Mouse (Mus musculus) retina, embryonic 14.5 days (tissue): ENCODE data around the gene Lage3.
"Not testable (repeated sequence)": the region's sequence is repeated elsewhere in the genome, so short reads cannot be mapped to it uniquely, and the experiment has no call there.

Experiments used
- DNase-seq: peaks from one replicate; pipeline ENCODE4 v3.0.0-alpha.2; 2015; ENCODE audit warnings: low spot score

The Lage3 gene

GRCm38 (mm10) chrX:74353467-74353770 lies at the start of gene Lage3:
Gene Lage3, minus strand, starts transcription at chrX:74353618.
- DNase-seq, result peak; percentile 78

- DNase-seq, result no peak
Measured at GRCm38 (mm10) chrX:74400136-74400535, 46.7 kb upstream of the Lage3 start.

- DNase-seq, result peak; percentile 84
Measured at GRCm38 (mm10) chrX:74392535-74393443, 39.4 kb upstream of the Lage3 start, which contains the start of the genes Fam3a and Ikbkg. Gene Fam3a, minus strand, starts transcription at chrX:74393272. Gene Ikbkg, plus strand, starts transcription at chrX:74393290.

GRCm38 (mm10) chrX:74388153-74388552 lies 34.7 kb upstream of the Lage3 start:
- no peak for DNase-seq

GRCm38 (mm10) chrX:74384451-74384850 lies 31.0 kb upstream of the Lage3 start:
- DNase-seq, result no peak

GRCm38 (mm10) chrX:74372888-74373549 lies 19.6 kb upstream of the Lage3 start, which contains the start of the genes Ubl4a and Slc10a3:
Gene Ubl4a, minus strand, starts transcription at chrX:74373218.
Gene Slc10a3, minus strand, starts transcription at chrX:74373349.
- DNase-seq, result peak; percentile 81

GRCm38 (mm10) chrX:74368209-74368909 lies 14.9 kb upstream of the Lage3 start:
- DNase-seq, result peak; percentile 61

GRCm38 (mm10) chrX:74367512-74367911 lies 14.1 kb upstream of the Lage3 start:
- DNase-seq, result no peak

GRCm38 (mm10) chrX:74359171-74359570 lies 5.8 kb upstream of the Lage3 start:
- DNase-seq, result no peak

- DNase-seq, result not testable (repeated sequence)
Measured at GRCm38 (mm10) chrX:74357069-74357468, 3.7 kb upstream of the Lage3 start.

- no peak for DNase-seq
Measured at GRCm38 (mm10) chrX:74352645-74353466, 562 bp downstream of the Lage3 start.

- no peak for DNase-seq
Measured at GRCm38 (mm10) chrX:74330166-74330930, 23.1 kb downstream of the Lage3 start.

- peak; percentile 6 for DNase-seq
Measured at GRCm38 (mm10) chrX:74329215-74329671, 24.2 kb downstream of the Lage3 start.

- DNase-seq, result peak; percentile 75
Measured at GRCm38 (mm10) chrX:74328725-74329161, 24.7 kb downstream of the Lage3 start, which contains the start of gene Plxna3. Gene Plxna3, plus strand, starts transcription at chrX:74329066.

- peak; percentile 84 for DNase-seq
Measured at GRCm38 (mm10) chrX:74312540-74313464, 40.6 kb downstream of the Lage3 start, which contains the start of gene Fam50a. Gene Fam50a, plus strand, starts transcription at chrX:74313033.

- peak; percentile 77 for DNase-seq
Measured at GRCm38 (mm10) chrX:74304867-74305700, 48.3 kb downstream of the Lage3 start, which contains the start of gene Gdi1. Gene Gdi1, plus strand, starts transcription at chrX:74304998.
